Mouse (Mus musculus) thymus, postnatal 25 days (tissue): Measurements from ENCODE around the gene Rab17.

Experiments used
- DNase-seq: peaks from one replicate; pipeline ENCODE4 v3.0.0; 2022

Gene Rab17

GRCm38 (mm10) chr1:90981346-90981745 is 11.9 kb upstream of the Rab17 start:
- DNase-seq, result no peak

GRCm38 (mm10) chr1:90980638-90981330 is 11.3 kb upstream of the Rab17 start:
- DNase-seq, result no peak

- DNase-seq, result no peak
These were observed 6.5 kb upstream of the Rab17 start for GRCm38 (mm10) chr1:90975960-90976359.

GRCm38 (mm10) chr1:90974906-90975649 is 5.6 kb upstream of the Rab17 start:
- no peak for DNase-seq

- DNase-seq, result no peak
These were observed 4.1 kb upstream of the Rab17 start for GRCm38 (mm10) chr1:90973574-90973911.

- DNase-seq, result peak; percentile 87
These were observed 3.6 kb upstream of the Rab17 start for GRCm38 (mm10) chr1:90972911-90973573.

- no peak for DNase-seq
These were observed 475 bp upstream of the Rab17 start for GRCm38 (mm10) chr1:90969881-90970390.

- DNase-seq, result no peak
These were observed 812 bp downstream of the Rab17 start for GRCm38 (mm10) chr1:90968649-90969048.

- no peak for DNase-seq
These were observed 1.9 kb downstream of the Rab17 start for GRCm38 (mm10) chr1:90967583-90967982.

GRCm38 (mm10) chr1:90962994-90963393 is 6.5 kb downstream of the Rab17 start:
- DNase-seq, result no peak

GRCm38 (mm10) chr1:90962526-90962925 is 6.9 kb downstream of the Rab17 start:
- no peak for DNase-seq

GRCm38 (mm10) chr1:90956245-90957096 is 13.0 kb downstream of the Rab17 start:
- DNase-seq, result peak; percentile 53

GRCm38 (mm10) chr1:90953688-90954087 is 15.8 kb downstream of the Rab17 start:
- no peak for DNase-seq

GRCm38 (mm10) chr1:90952808-90953207 is 16.7 kb downstream of the Rab17 start, which contains the start of gene Prlh:
Gene Prlh (plus strand): TSS chr1:90953108.
- DNase-seq, result no peak

- DNase-seq, result no peak
These were observed 17.8 kb downstream of the Rab17 start for GRCm38 (mm10) chr1:90951670-90952069.

GRCm38 (mm10) chr1:90949309-90949708 is 20.2 kb downstream of the Rab17 start:
- DNase-seq, result no peak

GRCm38 (mm10) chr1:90947252-90947651 is 22.2 kb downstream of the Rab17 start:
- no peak for DNase-seq

GRCm38 (mm10) chr1:90945171-90945570 is 24.3 kb downstream of the Rab17 start:
- peak; percentile 9 for DNase-seq

- no peak for DNase-seq
These were observed 29.5 kb downstream of the Rab17 start for GRCm38 (mm10) chr1:90939980-90940379.

GRCm38 (mm10) chr1:90936990-90937389 is 32.5 kb downstream of the Rab17 start:
- no peak for DNase-seq

- no peak for DNase-seq
These were observed 36.5 kb downstream of the Rab17 start for GRCm38 (mm10) chr1:90933001-90933400.

- DNase-seq, result peak; percentile 66
These were observed 40.9 kb downstream of the Rab17 start for GRCm38 (mm10) chr1:90928575-90928934.
